Mouse (Mus musculus) embryonic fibroblast, embryonic 13.5 days (primary cell): Measurements from ENCODE around the gene Uchl1.

Experiments used
- CTCF ChIP-seq: IDR thresholded peaks from 2 replicates; pipeline ENCODE4 v1.5.1; 2011; ENCODE audit warnings: mild to moderate bottlenecking, control low read depth, low read length, moderate library complexity, borderline replicate concordance; ENCODE audit not compliant: insufficient read depth
- POLR2A ChIP-seq: IDR thresholded peaks from 2 replicates; pipeline ENCODE4 v1.6.1; 2011; ENCODE audit warnings: low read depth, mild to moderate bottlenecking, control low read depth, low read length, moderate library complexity

- TF ChIP-seq POLR2A: no peak
- TF ChIP-seq CTCF: no peak
Observed at GRCm38 (mm10) chr5:66685930-66686329, 10.0 kb downstream of the Uchl1 start.
